Mouse (Mus musculus): ENCODE results near the gene Gm36864. TPM values are rescaled to one million over a fixed set of nuclear protein-coding genes. Genes with fewer than 3 reads are reported as not detected.
"Not testable (repeated sequence)": the region's sequence is repeated elsewhere in the genome, so short reads cannot be mapped to it uniquely, and the experiment has no call there.

Gene Gm36864
- polyA plus RNA-seq (2012; rRNA removed), result not detected in 2 replicates

- Histone ChIP-seq H3K27ac (ENCODE audit: insufficient read depth, low read length) (no peak within 1 kb of the TSS), H3K27me3 (ENCODE audit: control insufficient read depth, insufficient read depth, low read length) (no peaks in the 10 kb centered on the region), H3K4me3 (replicated peaks; ENCODE audit: insufficient read depth, low read depth, low read length) (no peak within 1 kb of the TSS), H3K4me1 (ENCODE audit: control insufficient read depth, insufficient read depth, low read length) (no peaks in the 10 kb centered on the region; the same call in 1 of the 2 replicates)
- 18% methylated on average over 3 of the region's 3 CpGs for WGBS
- no peak for DNase-seq
- TF ChIP-seq CTCF (IDR thresholded peaks at IDR 0.05; ENCODE audit: borderline replicate concordance, insufficient read depth, low read depth, low read length), result no peak
- TF ChIP-seq POLR2A (IDR thresholded peaks at IDR 0.05; ENCODE audit: borderline replicate concordance, insufficient read depth, low read length), result no peak
Observed at GRCm38 (mm10) chr7:44235909-44236308, at the start of gene Gm36864. Gene Gm36864, plus strand, starts transcription at chr7:44236177.

DNA sequence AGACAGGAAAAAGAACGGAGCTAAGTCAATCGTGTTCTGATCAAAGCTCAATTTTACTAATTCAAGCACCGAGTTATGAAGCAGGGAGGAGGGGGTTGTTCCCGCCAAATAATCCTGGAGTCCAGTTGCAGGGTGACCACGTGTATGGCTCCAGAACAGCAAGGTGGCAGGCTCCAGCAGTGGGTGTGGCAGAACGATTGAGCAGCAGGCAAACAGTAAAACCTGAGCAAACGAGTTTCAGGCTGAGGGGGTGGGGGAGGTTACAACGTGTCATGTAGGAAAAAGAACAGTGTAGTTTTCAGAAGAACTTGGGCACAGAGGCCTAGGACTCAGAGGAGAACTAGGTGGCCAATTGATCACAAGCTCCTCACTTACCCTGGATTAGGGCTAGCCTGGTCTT, 49.5 kb upstream of the Gm36864 start:
- not testable (repeated sequence) for DNase-seq; H3K4me3 ChIP-seq (replicated peaks; ENCODE audit: insufficient read depth, low read depth, low read length); H3K27me3 ChIP-seq (ENCODE audit: control insufficient read depth, insufficient read depth, low read length); H3K27ac ChIP-seq (ENCODE audit: insufficient read depth, low read length); H3K4me1 ChIP-seq (ENCODE audit: control insufficient read depth, insufficient read depth, low read length)
- 60% methylated on average over 8 of the region's 8 CpGs for WGBS

DNA sequence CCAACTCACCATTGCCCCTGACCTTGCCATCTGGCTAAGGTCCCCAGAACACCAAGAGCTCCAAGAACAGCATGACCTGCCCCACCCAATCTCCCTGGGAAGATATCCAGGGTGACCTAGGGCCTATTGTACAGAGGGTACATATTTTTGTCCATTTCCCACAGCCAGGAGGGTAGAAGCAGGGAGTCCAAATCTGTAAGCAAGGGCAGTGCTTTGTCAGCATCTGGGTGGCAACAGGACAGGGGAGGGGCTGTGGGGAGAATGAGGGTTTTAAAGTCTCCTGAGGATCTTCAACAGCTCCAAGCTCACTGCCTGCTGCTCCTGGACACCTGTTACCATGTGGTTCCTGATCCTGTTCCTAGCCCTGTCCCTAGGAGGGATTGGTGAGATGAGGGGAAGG, 48.0 kb upstream of the Gm36864 start, which contains the start of gene Klk1b24:
Gene Klk1b24, plus strand, starts transcription at position 301 of the 400 bp plus-strand sequence.
- H3K27me3 ChIP-seq (ENCODE audit: control insufficient read depth, insufficient read depth, low read length); DNase-seq; H3K27ac ChIP-seq (ENCODE audit: insufficient read depth, low read length); H3K4me3 ChIP-seq (replicated peaks; ENCODE audit: insufficient read depth, low read depth, low read length); H3K4me1 ChIP-seq (ENCODE audit: control insufficient read depth, insufficient read depth, low read length): not testable (repeated sequence)

DNA sequence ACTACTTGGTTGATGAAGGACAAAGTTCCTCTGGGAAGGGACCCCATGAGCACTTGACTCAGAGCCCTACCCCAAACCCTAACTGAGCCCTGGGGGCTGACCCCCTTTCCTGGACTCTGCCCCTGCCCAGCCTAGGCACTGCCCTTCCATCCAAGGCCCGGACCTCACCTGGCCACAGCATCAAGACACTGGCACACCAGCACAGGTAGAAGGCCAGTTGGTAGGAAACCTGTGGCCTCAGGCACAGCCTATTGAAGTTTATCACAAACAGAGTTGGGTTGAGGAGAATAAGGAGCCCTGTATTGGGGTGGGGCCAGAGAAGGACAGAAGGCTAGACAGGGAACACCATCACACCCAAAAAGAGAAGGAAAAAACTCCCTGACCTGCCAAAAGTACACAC, 42.5 kb upstream of the Gm36864 start:
- 86% methylated on average over 1 of the region's 1 CpGs for WGBS
- not testable (repeated sequence) for H3K4me1 ChIP-seq (ENCODE audit: control insufficient read depth, insufficient read depth, low read length); DNase-seq; H3K27ac ChIP-seq (ENCODE audit: insufficient read depth, low read length); H3K27me3 ChIP-seq (ENCODE audit: control insufficient read depth, insufficient read depth, low read length); H3K4me3 ChIP-seq (replicated peaks; ENCODE audit: insufficient read depth, low read depth, low read length)

GRCm38 (mm10) chr7:44197891-44198290, 38.1 kb upstream of the Gm36864 start, which contains the start of gene Klk1b3:
Gene Klk1b3, plus strand, starts transcription at chr7:44198191.
- Histone ChIP-seq H3K27me3 (ENCODE audit: control insufficient read depth, insufficient read depth, low read length) (no peaks in the 10 kb centered on the region), H3K27ac (ENCODE audit: insufficient read depth, low read length) (no peak within 1 kb of the TSS), H3K4me3 (replicated peaks; ENCODE audit: insufficient read depth, low read depth, low read length) (no peak within 1 kb of the TSS), H3K4me1 (ENCODE audit: control insufficient read depth, insufficient read depth, low read length) (no peaks in the 10 kb centered on the region)
- 41% methylated on average over 3 of the region's 3 CpGs for WGBS
- no peak for TF ChIP-seq POLR2A (IDR thresholded peaks at IDR 0.05; ENCODE audit: borderline replicate concordance, insufficient read depth, low read length)
- no peak for TF ChIP-seq CTCF (IDR thresholded peaks at IDR 0.05; ENCODE audit: borderline replicate concordance, insufficient read depth, low read depth, low read length)
- DNase-seq, result no peak

DNA sequence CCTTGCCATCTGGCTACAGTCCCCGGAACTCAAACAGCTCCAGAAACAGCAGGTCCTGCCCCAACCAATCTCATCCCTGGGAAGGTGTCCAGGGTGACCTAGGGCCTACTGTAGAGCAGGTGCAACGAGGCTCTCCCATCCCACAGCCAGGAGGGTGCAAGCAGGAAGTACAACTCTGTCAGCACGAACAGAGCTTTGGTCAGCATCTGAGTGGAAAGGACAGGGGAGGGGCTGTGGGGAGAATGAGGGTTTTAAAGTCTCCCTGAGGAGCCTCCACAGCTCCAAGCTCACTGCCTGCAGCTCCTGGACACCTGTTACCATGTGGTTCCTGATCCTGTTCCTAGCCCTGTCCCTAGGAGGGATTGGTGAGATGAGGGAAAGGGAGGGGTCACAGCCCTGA, 28.8 kb upstream of the Gm36864 start, which contains the start of gene Klk1b4:
Gene Klk1b4, plus strand, starts transcription at position 301 of the 400 bp plus-strand sequence.
- DNase-seq; H3K27me3 ChIP-seq (ENCODE audit: control insufficient read depth, insufficient read depth, low read length); H3K4me1 ChIP-seq (ENCODE audit: control insufficient read depth, insufficient read depth, low read length); H3K27ac ChIP-seq (ENCODE audit: insufficient read depth, low read length); H3K4me3 ChIP-seq (replicated peaks; ENCODE audit: insufficient read depth, low read depth, low read length): not testable (repeated sequence)
- 28% methylated on average over 3 of the region's 3 CpGs for WGBS

DNA sequence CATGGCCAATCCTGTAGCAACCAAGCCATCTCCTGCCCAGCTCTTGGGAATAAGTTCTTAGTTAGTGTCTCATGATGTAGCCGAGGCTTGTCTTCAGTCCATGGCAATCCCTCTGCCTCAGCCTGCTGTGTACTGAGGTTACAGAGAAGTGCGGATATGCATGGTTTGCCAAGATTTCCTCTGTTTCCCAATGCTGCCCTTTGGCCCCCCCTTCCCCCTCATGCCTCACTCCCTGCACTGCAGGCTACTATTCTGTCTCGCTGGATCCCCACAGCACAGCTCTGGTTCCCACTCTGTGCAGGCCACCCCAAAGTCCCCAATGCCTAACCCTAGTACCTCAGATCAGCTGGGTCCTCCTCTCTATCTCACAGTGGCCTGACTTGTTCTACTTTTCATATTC, 27.7 kb upstream of the Gm36864 start:
- 69% methylated on average over 3 of the region's 3 CpGs for WGBS
- DNase-seq, result no peak
- Histone ChIP-seq H3K4me1 (ENCODE audit: control insufficient read depth, insufficient read depth, low read length) (no peaks in the 10 kb centered on the region), H3K27ac (ENCODE audit: insufficient read depth, low read length) (no peak overlapping the region), H3K4me3 (replicated peaks; ENCODE audit: insufficient read depth, low read depth, low read length) (no peak overlapping the region), H3K27me3 (ENCODE audit: control insufficient read depth, insufficient read depth, low read length) (no peaks in the 10 kb centered on the region)
- TF ChIP-seq CTCF (IDR thresholded peaks at IDR 0.05; ENCODE audit: borderline replicate concordance, insufficient read depth, low read depth, low read length), result no peak
- TF ChIP-seq POLR2A (IDR thresholded peaks at IDR 0.05; ENCODE audit: borderline replicate concordance, insufficient read depth, low read length), result no peak

DNA sequence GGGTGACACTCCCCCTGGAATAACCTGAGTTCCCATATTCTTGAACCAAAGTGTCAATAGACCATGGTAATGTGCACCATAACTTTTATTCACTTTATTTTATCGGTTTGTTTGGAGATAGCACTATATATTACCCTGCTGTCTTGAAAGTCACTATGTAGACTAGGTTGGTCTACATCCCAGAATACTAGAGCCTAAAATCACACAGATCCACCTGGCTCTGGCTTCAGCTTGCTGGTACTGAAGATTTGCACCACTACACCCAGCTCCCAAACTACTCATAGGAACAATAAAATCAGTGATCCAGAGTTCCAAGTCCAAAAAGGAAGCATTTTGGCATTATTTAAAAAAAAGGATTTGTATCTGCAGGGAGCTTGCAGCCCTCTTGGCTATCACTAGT, 20.3 kb upstream of the Gm36864 start, which contains the start of gene Klk1b5:
Gene Klk1b5, plus strand, starts transcription at position 301 of the 400 bp plus-strand sequence.
- 80% methylated on average over 1 of the region's 1 CpGs for WGBS
- TF ChIP-seq CTCF (IDR thresholded peaks at IDR 0.05; ENCODE audit: borderline replicate concordance, insufficient read depth, low read depth, low read length) (no peak), POLR2A (IDR thresholded peaks at IDR 0.05; ENCODE audit: borderline replicate concordance, insufficient read depth, low read length) (no peak)
- no peaks in the 10 kb centered on the region for H3K27me3 ChIP-seq (ENCODE audit: control insufficient read depth, insufficient read depth, low read length)

GRCm38 (mm10) chr7:44221601-44222000, 14.4 kb upstream of the Gm36864 start:
- 63% methylated on average over 10 of the region's 10 CpGs for WGBS
- not testable (repeated sequence) for H3K4me3 ChIP-seq (replicated peaks; ENCODE audit: insufficient read depth, low read depth, low read length); H3K27me3 ChIP-seq (ENCODE audit: control insufficient read depth, insufficient read depth, low read length); DNase-seq; H3K27ac ChIP-seq (ENCODE audit: insufficient read depth, low read length); H3K4me1 ChIP-seq (ENCODE audit: control insufficient read depth, insufficient read depth, low read length)

More for the DNA sequence above, 20.3 kb upstream of the Gm36864 start, which contains the start of gene Klk1b5:
- Histone ChIP-seq H3K4me3 (replicated peaks; ENCODE audit: insufficient read depth, low read depth, low read length) (no peak within 1 kb of the TSS), H3K4me1 (ENCODE audit: control insufficient read depth, insufficient read depth, low read length) (no peaks in the 10 kb centered on the region; the same call in 1 of the 2 replicates), H3K27ac (ENCODE audit: insufficient read depth, low read length) (no peak within 1 kb of the TSS)
- no peak for DNase-seq

DNA sequence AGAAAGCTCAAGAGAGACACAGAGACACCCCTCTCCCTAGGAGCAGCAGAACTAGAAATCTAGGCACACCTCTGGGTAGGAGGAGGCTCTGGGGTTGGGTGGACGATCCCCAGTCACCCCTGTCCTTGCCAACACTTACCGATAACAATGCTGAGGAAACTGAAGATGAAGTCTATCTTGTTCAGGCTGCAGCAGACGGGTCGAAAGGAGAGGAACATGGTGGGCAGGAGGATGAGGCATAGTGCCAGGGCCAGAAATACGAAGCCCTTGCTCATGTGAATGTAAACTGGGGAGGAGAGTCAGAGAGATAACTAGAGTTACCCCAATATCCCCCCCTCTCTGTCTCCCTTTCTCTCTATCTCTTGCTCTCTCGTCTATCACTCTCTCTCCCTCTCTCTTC, 13.6 kb upstream of the Gm36864 start:
- not testable (repeated sequence) for H3K27ac ChIP-seq (ENCODE audit: insufficient read depth, low read length); DNase-seq; H3K27me3 ChIP-seq (ENCODE audit: control insufficient read depth, insufficient read depth, low read length); H3K4me3 ChIP-seq (replicated peaks; ENCODE audit: insufficient read depth, low read depth, low read length); H3K4me1 ChIP-seq (ENCODE audit: control insufficient read depth, insufficient read depth, low read length)
- 64% methylated on average over 6 of the region's 6 CpGs for WGBS

Measured in cerebellum, adult 2 months (tissue).